Mouse (Mus musculus): Measurements from ENCODE around the gene Lpin3. TPM values are rescaled to one million over a fixed set of nuclear protein-coding genes. Genes with fewer than 3 reads are reported as not detected.
A peak's percentile ranks its signal among the peaks of the same experiment; 100 is the strongest.

Lpin3 gene
- polyA plus RNA-seq (2012; rRNA removed) = 20.7 and 48.0 TPM in 2 replicates

- no peaks in the 10 kb centered on the region for H3K36me3 ChIP-seq (ENCODE audit: control insufficient read depth, insufficient read depth, low read length)
- H3K4me3 ChIP-seq (ENCODE audit: low read depth, low read length) = no peak within 1 kb of the TSS
- 67% methylated on average over 13 of the region's 13 CpGs for WGBS
- no peaks in the 10 kb centered on the region for H3K4me1 ChIP-seq (ENCODE audit: control insufficient read depth, insufficient read depth, insufficient read length, low read length)
- H3K27me3 ChIP-seq (ENCODE audit: control insufficient read depth, insufficient read depth, low read length) = no peaks in the 10 kb centered on the region
- TF ChIP-seq POLR2A (IDR thresholded peaks at IDR 0.05; ENCODE audit: low read depth, low read length) = no peak
- no peak for TF ChIP-seq CTCF (IDR thresholded peaks at IDR 0.05; ENCODE audit: extremely low read depth, insufficient read length, insufficient replicate concordance, low read depth, low read length)
- H3K27ac ChIP-seq (ENCODE audit: insufficient read depth, low read depth, low read length) = peak within 1 kb of the TSS; percentile 17
These were observed at the start of gene Lpin3 for GRCm38 (mm10) chr2:160880453-160881195. Lpin3 (plus strand) TSS chr2:160880670.

- no peaks in the 10 kb centered on the region for H3K4me1 ChIP-seq (ENCODE audit: control insufficient read depth, insufficient read depth, insufficient read length, low read length)
- TF ChIP-seq CTCF (IDR thresholded peaks at IDR 0.05; ENCODE audit: extremely low read depth, insufficient read length, insufficient replicate concordance, low read depth, low read length) (no peak), POLR2A (IDR thresholded peaks at IDR 0.05; ENCODE audit: low read depth, low read length) (no peak)
- H3K27me3 ChIP-seq (ENCODE audit: control insufficient read depth, insufficient read depth, low read length) = no peaks in the 10 kb centered on the region
- no peak overlapping the region for H3K27ac ChIP-seq (ENCODE audit: insufficient read depth, low read depth, low read length)
- no peaks in the 10 kb centered on the region for H3K36me3 ChIP-seq (ENCODE audit: control insufficient read depth, insufficient read depth, low read length)
- H3K4me3 ChIP-seq (ENCODE audit: low read depth, low read length) = no peak overlapping the region
These were observed 39.6 kb upstream of the Lpin3 start for GRCm38 (mm10) chr2:160840838-160841237.

DNA sequence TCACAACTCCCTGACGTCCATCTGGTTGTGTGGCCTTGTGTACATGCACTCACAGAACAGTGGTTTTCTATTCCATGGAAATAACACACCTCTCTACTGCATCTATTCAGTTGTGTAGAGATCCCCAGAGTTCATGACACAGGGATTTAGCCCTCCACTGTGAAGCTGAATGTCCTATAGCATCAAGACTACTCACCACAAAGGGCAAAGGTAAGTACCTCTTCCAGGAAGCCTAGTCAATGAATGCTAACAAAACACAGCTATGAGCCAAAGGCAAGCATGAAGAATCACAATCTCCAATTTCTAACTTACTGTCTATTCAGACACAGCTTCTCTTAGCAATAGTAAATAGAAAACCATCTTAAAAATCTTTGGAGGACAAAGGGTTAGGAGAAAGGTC lies 32.8 kb upstream of the Lpin3 start:
- WGBS = 69% methylated on average over 1 of the region's 1 CpGs
- H3K4me1 ChIP-seq (ENCODE audit: control insufficient read depth, insufficient read depth, insufficient read length, low read length) = no peaks in the 10 kb centered on the region
- H3K27me3 ChIP-seq (ENCODE audit: control insufficient read depth, insufficient read depth, low read length) = no peaks in the 10 kb centered on the region
- H3K4me3 ChIP-seq (ENCODE audit: low read depth, low read length) = no peak overlapping the region
- TF ChIP-seq POLR2A (IDR thresholded peaks at IDR 0.05; ENCODE audit: low read depth, low read length) (no peak), CTCF (IDR thresholded peaks at IDR 0.05; ENCODE audit: extremely low read depth, insufficient read length, insufficient replicate concordance, low read depth, low read length) (no peak)
- no peaks in the 10 kb centered on the region for H3K36me3 ChIP-seq (ENCODE audit: control insufficient read depth, insufficient read depth, low read length)
- H3K27ac ChIP-seq (ENCODE audit: insufficient read depth, low read depth, low read length) = no peak overlapping the region

GRCm38 (mm10) chr2:160848186-160848585 lies 32.3 kb upstream of the Lpin3 start:
- no peak overlapping the region for H3K4me3 ChIP-seq (ENCODE audit: low read depth, low read length)
- H3K36me3 ChIP-seq (ENCODE audit: control insufficient read depth, insufficient read depth, low read length) = no peaks in the 10 kb centered on the region
- 80% methylated on average over 2 of the region's 2 CpGs for WGBS
- H3K27ac ChIP-seq (ENCODE audit: insufficient read depth, low read depth, low read length) = no peak overlapping the region
- H3K27me3 ChIP-seq (ENCODE audit: control insufficient read depth, insufficient read depth, low read length) = no peaks in the 10 kb centered on the region
- TF ChIP-seq CTCF (IDR thresholded peaks at IDR 0.05; ENCODE audit: extremely low read depth, insufficient read length, insufficient replicate concordance, low read depth, low read length) = no peak
- no peak for TF ChIP-seq POLR2A (IDR thresholded peaks at IDR 0.05; ENCODE audit: low read depth, low read length)
- no peaks in the 10 kb centered on the region for H3K4me1 ChIP-seq (ENCODE audit: control insufficient read depth, insufficient read depth, insufficient read length, low read length)

DNA sequence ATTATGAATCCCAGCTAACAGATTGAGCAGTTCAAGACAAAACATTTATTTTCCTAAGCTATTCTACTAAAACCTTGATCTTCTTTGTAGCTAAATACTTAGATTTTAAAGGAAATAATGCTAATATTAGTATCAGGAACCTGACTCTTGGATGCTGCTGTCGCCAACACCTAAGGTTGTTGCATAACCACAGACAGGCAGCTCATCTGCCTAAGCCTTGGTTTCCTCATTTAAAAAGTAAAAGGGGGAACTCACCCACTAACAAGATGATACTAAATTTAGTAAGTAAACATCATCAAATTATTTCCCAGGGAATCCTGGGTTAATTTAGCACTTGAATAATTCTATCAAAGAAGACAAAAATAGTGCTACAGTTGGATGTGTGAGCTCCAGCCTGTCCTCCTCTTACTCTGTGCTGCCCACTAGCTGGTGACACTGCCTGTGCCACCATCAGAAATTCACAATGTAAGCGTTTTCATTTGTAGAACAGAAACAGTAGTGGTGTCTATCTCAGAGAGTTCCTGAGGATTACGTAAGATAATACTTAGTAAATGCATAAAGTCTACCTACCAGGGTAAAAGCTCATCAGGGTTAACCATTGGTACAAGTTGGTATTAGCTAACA lies 30.7 kb upstream of the Lpin3 start:
- TF ChIP-seq POLR2A (IDR thresholded peaks at IDR 0.05; ENCODE audit: low read depth, low read length) (no peak), CTCF (IDR thresholded peaks at IDR 0.05; ENCODE audit: extremely low read depth, insufficient read length, insufficient replicate concordance, low read depth, low read length) (no peak)
- Histone ChIP-seq H3K4me3 (ENCODE audit: low read depth, low read length) (no peak overlapping the region), H3K27ac (ENCODE audit: insufficient read depth, low read depth, low read length) (no peak overlapping the region), H3K4me1 (ENCODE audit: control insufficient read depth, insufficient read depth, insufficient read length, low read length) (no peaks in the 10 kb centered on the region), H3K27me3 (ENCODE audit: control insufficient read depth, insufficient read depth, low read length) (no peaks in the 10 kb centered on the region), H3K36me3 (ENCODE audit: control insufficient read depth, insufficient read depth, low read length) (no peaks in the 10 kb centered on the region)
- 83% methylated on average over 3 of the region's 3 CpGs for WGBS

- H3K36me3 ChIP-seq (ENCODE audit: control insufficient read depth, insufficient read depth, low read length) = no peaks in the 10 kb centered on the region
- H3K27ac ChIP-seq (ENCODE audit: insufficient read depth, low read depth, low read length) = no peak overlapping the region
- no peaks in the 10 kb centered on the region for H3K27me3 ChIP-seq (ENCODE audit: control insufficient read depth, insufficient read depth, low read length)
- no peak for TF ChIP-seq POLR2A (IDR thresholded peaks at IDR 0.05; ENCODE audit: low read depth, low read length)
- TF ChIP-seq CTCF (IDR thresholded peaks at IDR 0.05; ENCODE audit: extremely low read depth, insufficient read length, insufficient replicate concordance, low read depth, low read length) = no peak
- WGBS = 83% methylated on average over 3 of the region's 3 CpGs
- no peaks in the 10 kb centered on the region for H3K4me1 ChIP-seq (ENCODE audit: control insufficient read depth, insufficient read depth, insufficient read length, low read length)
- H3K4me3 ChIP-seq (ENCODE audit: low read depth, low read length) = no peak overlapping the region
These were observed 30.1 kb upstream of the Lpin3 start for GRCm38 (mm10) chr2:160850360-160850759.

- H3K27me3 ChIP-seq (ENCODE audit: control insufficient read depth, insufficient read depth, low read length) = no peaks in the 10 kb centered on the region
- peaks cover 3% of the 10 kb centered on the region; the same call in 1 of the 2 replicates for H3K4me1 ChIP-seq (ENCODE audit: control insufficient read depth, insufficient read depth, insufficient read length, low read length)
- TF ChIP-seq POLR2A (IDR thresholded peaks at IDR 0.05; ENCODE audit: low read depth, low read length) = no peak
- TF ChIP-seq CTCF (IDR thresholded peaks at IDR 0.05; ENCODE audit: extremely low read depth, insufficient read length, insufficient replicate concordance, low read depth, low read length) = no peak
- no peaks in the 10 kb centered on the region for H3K36me3 ChIP-seq (ENCODE audit: control insufficient read depth, insufficient read depth, low read length)
- no peak overlapping the region for H3K27ac ChIP-seq (ENCODE audit: insufficient read depth, low read depth, low read length)
- no peak overlapping the region for H3K4me3 ChIP-seq (ENCODE audit: low read depth, low read length)
These were observed 25.8 kb upstream of the Lpin3 start for GRCm38 (mm10) chr2:160854687-160855086.

Data from small intestine, adult 2 months (tissue).